Mouse (Mus musculus): ENCODE results near the gene Hmgb4. TPM values are rescaled to one million over a fixed set of nuclear protein-coding genes. Genes with fewer than 3 reads are reported as not detected.

The Hmgb4 gene
- not detected in 2 replicates for polyA plus RNA-seq (2015; fragmentation: Nextera tagmentation; extraction: Ambion mirVana)

DNA sequence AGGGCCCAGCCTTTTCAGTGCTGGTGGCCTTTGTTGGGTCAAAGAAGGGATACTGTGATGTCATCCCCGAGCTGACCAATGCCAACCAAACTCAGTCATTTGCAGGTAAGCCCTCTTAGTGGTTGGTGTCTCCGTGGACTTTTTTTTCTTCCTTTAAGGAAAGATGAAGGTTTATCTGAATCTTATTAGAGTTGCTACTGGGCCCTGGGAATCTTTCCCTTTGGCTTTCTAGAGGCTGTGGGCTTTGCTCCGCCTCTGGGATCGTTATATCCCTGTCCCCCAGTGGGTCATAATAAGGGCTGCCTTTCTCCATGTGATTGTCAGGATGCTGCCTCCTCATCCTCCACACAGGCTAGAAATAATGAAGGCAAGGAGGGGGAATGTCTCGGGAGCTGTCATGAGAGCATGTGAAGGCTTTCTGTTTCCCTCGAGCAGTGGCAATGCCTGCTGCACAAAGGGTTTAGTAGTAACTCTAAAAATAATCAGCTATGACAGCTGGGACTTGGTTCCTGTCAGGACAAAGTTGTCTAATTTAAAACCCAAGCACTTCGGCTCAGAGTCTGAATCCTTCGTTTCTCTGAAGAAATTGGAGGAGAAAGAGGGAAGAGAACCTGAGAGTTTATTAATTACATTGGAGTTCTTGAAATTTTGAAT lies at the start of gene Hmgb4:
TSS of gene Hmgb4 (minus strand) at position 51 of the 654 bp plus-strand sequence.

